Mouse (Mus musculus): ENCODE measurements around the gene 1700016H13Rik. TPM values are rescaled to one million over a fixed set of nuclear protein-coding genes. Genes with fewer than 3 reads are reported as not detected.

Gene 1700016H13Rik
- total and polyA plus RNA-seq, 3 experiments = 0.23 to 0.40 TPM; not detected in 1

DNA sequence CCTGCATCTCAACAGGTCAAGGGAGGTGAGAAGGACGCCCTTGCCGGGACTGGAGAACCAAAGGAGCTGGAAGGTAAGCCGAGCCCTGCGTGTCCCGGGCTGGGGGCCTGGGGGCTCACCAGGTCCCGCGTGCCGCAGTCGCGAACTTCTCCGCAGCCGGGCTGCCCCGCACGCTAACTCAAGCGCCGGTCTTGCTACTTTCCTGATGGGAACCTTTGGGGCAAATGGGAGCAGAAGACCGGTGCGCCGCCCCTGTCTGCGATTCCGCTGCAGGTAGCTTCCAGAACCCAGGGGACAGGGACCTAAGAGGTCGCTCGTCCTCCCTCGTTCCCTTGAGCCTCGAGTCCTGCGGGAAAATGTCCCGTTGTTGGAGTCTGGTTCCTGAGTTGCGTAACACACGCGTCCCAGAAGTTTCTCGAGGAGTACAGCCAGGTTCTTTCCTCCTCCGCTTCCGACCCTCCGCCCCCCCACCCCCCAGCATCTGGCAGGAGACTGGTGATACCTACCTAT is 36.8 kb upstream of the 1700016H13Rik start:
- Histone ChIP-seq H3K9me3 (replicated peaks; ENCODE audit: insufficient read depth, low read length) (no peaks in the 10 kb centered on the region), H3K9ac (ENCODE audit: control insufficient read depth, low read depth, low read length, poor library complexity, severe bottlenecking) (peak overlapping the region; percentile 61), H3K36me3 (ENCODE audit: control insufficient read depth in 1 of 2, insufficient read depth in 2 of 2, low read length in 2 of 2) (no peaks in the 10 kb centered on the region; a peak in 1 of 4 replicates), H3K27ac (ENCODE audit: control insufficient read depth, low read depth, low read length) (no peak overlapping the region), H3K4me3 (ENCODE audit: control insufficient read depth in 1 of 2, insufficient read depth in 1 of 2, low read depth in 2 of 2, low read length in 2 of 2) (peak overlapping the region; percentile 60 to 72), H3K4me1 (ENCODE audit: control insufficient read depth in 1 of 2, insufficient read depth in 2 of 2, low read length in 2 of 2) (0 out of 4 replicates have a peak, but pooled peaks cover 0 to 4% of the 10 kb centered on the region in 2 experiments), H3K27me3 (ENCODE audit: control insufficient read depth in 1 of 2, insufficient read depth in 2 of 2, low read length in 2 of 2) (peaks cover 0 to 5% of the 10 kb centered on the region in 2 experiments; a peak in 3 of 4 replicates), H3K79me2 (ENCODE audit: control insufficient read depth, insufficient read depth, low read length, poor library complexity) (no peaks in the 10 kb centered on the region)
- DNase-seq (ENCODE audit: low read depth, low spot score) = no peak
- TF ChIP-seq USF1 (IDR thresholded peaks at IDR 0.05; ENCODE audit: low read depth, low read length) (no peak), TCF12 (IDR thresholded peaks at IDR 0.05; ENCODE audit: low read depth, low read length) (no peak), MAZ (IDR thresholded peaks at IDR 0.05; ENCODE audit: low read depth, low read length) (no peak), NRF1 (IDR thresholded peaks at IDR 0.05; ENCODE audit: insufficient read depth, low read depth, low read length, poor library complexity, severe bottlenecking) (no peak), POLR2AphosphoS2 (IDR thresholded peaks at IDR 0.05; ENCODE audit: low read length) (no peak), CHD2 (IDR thresholded peaks at IDR 0.05; ENCODE audit: low read length) (no peak), GABPA (IDR thresholded peaks at IDR 0.05; ENCODE audit: low read depth, low read length) (no peak), ZNF384 (IDR thresholded peaks at IDR 0.05; ENCODE audit: low read depth, low read length) (no peak), NELFE (IDR thresholded peaks at IDR 0.05; ENCODE audit: low read depth, low read length) (no peak), KAT2A (conservative IDR thresholded peaks at IDR 0.05; ENCODE audit: low read depth, low read length) (no peak), RCOR1 (IDR thresholded peaks at IDR 0.05; ENCODE audit: low read depth, low read length) (no peak), MYC (IDR thresholded peaks at IDR 0.05; ENCODE audit: low read depth, low read length) (no peak), RAD21 (IDR thresholded peaks at IDR 0.05; ENCODE audit: low read depth, low read length) (no peak), GATA1 (IDR thresholded peaks at IDR 0.05; ENCODE audit: low read depth, low read length) (no peak)

DNA sequence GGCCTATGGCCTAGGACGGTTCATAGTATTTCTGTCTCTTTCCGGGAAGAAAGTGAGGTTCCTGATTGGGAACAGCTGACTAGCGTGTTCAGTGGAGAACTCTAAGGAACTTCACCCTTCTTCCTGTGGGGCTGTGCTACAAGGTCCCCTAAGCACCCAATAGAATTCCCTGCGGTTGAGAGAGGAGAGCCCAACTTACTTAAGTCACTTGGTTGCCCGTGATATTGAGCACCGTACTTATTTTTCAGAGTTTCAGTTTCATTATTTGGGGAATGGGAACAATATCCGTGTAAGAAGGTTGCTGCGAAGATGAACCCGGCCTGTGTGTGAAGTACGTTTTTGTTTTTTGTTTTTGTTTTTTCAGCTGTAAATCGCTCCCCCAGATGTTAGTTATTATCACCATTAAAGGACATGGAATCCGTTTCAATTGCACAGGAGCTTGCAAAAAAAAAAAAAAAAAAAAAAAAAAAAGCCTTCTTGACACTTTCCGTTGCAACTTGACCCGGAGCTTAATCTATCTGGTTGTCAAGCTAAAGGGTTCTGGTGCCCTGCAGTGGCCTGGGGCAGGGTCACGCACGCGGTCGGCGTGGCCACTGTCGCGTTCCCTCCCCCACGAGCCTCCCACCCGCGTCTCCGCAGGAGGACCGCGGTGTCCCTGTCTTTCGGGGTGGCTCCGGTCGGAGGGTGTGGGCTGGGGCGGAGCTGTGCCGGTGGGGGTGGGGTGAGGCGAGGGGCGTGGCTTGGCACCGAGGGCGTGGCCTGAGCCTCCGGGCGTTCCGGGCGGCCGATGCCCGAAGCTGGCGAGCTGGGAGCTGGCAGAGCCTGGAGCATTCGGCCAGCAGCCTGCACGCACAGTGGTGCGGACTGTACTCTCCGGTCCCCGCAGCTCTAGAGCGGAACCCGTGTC is 36.1 kb upstream of the 1700016H13Rik start, which contains the start of gene Aff1:
Aff1 (plus strand) TSS at position 751 of the 907 bp plus-strand sequence.
- Histone ChIP-seq H3K9me3 (replicated peaks; ENCODE audit: insufficient read depth, low read length) (no peaks in the 10 kb centered on the region), H3K9ac (ENCODE audit: control insufficient read depth, low read depth, low read length, poor library complexity, severe bottlenecking) (peak within 1 kb of the TSS; percentile 70), H3K4me3 (ENCODE audit: control insufficient read depth in 1 of 2, insufficient read depth in 1 of 2, low read depth in 2 of 2, low read length in 2 of 2) (peak within 1 kb of the TSS; percentile 60 to 72), H3K79me2 (ENCODE audit: control insufficient read depth, insufficient read depth, low read length, poor library complexity) (no peaks in the 10 kb centered on the region), H3K27me3 (ENCODE audit: control insufficient read depth in 1 of 2, insufficient read depth in 2 of 2, low read length in 2 of 2) (peaks cover 0 to 5% of the 10 kb centered on the region in 2 experiments; a peak in 3 of 4 replicates), H3K27ac (ENCODE audit: control insufficient read depth, low read depth, low read length) (peak within 1 kb of the TSS; percentile 63), H3K4me1 (ENCODE audit: control insufficient read depth in 1 of 2, insufficient read depth in 2 of 2, low read length in 2 of 2) (0 out of 4 replicates have a peak, but pooled peaks cover 0 to 4% of the 10 kb centered on the region in 2 experiments), H3K36me3 (ENCODE audit: control insufficient read depth in 1 of 2, insufficient read depth in 2 of 2, low read length in 2 of 2) (no peaks in the 10 kb centered on the region; a peak in 1 of 4 replicates)
- DNase-seq (ENCODE audit: low read depth, low spot score) = peak; percentile 89
- TF ChIP-seq GABPA (IDR thresholded peaks at IDR 0.05; ENCODE audit: low read depth, low read length) (no peak), MAZ (IDR thresholded peaks at IDR 0.05; ENCODE audit: low read depth, low read length) (no peak), MAX (IDR thresholded peaks at IDR 0.05; ENCODE audit: low read length) (peak; percentile 49), ZC3H11A (IDR thresholded peaks at IDR 0.05; ENCODE audit: low read depth, low read length) (no peak), GATA1 (IDR thresholded peaks at IDR 0.05; ENCODE audit: low read depth, low read length) (no peak), BHLHE40 (IDR thresholded peaks at IDR 0.05; ENCODE audit: borderline replicate concordance, low read depth, low read length) (no peak), E2F4 (IDR thresholded peaks at IDR 0.05; ENCODE audit: borderline replicate concordance, low read depth, low read length) (no peak), POLR2A (IDR thresholded peaks at IDR 0.05; ENCODE audit: control insufficient read depth in 1 of 2, insufficient read depth in 1 of 2, low read depth in 1 of 2, low read length in 2 of 2, poor library complexity in 1 of 2) (peak in 1 of 2 experiments; percentile 35; a peak in 1 of 4 replicates), POLR2AphosphoS5 (IDR thresholded peaks at IDR 0.05; ENCODE audit: borderline replicate concordance, low read depth, low read length) (no peak), HCFC1 (IDR thresholded peaks at IDR 0.05; ENCODE audit: low read depth, low read length) (peak; percentile 69; the same call in 1 of the 2 replicates), NELFE (IDR thresholded peaks at IDR 0.05; ENCODE audit: low read depth, low read length) (peak; percentile 36; the same call in 1 of the 2 replicates), USF1 (IDR thresholded peaks at IDR 0.05; ENCODE audit: low read depth, low read length) (no peak), RCOR1 (IDR thresholded peaks at IDR 0.05; ENCODE audit: low read depth, low read length) (no peak), SIN3A (IDR thresholded peaks at IDR 0.05; ENCODE audit: low read length) (peak; percentile 77), MXI1 (IDR thresholded peaks at IDR 0.05; ENCODE audit: low read depth, low read length) (peak; percentile 68), ZNF384 (IDR thresholded peaks at IDR 0.05; ENCODE audit: low read depth, low read length) (peak; percentile 99), ZMIZ1 (IDR thresholded peaks at IDR 0.05; ENCODE audit: low read depth, low read length) (no peak), MYC (IDR thresholded peaks at IDR 0.05; ENCODE audit: low read depth, low read length) (peak; percentile 72; the same call in 1 of the 2 replicates), RAD21 (IDR thresholded peaks at IDR 0.05; ENCODE audit: low read depth, low read length) (no peak), TCF12 (IDR thresholded peaks at IDR 0.05; ENCODE audit: low read depth, low read length) (0 out of 2 replicates have a peak, but pooled peaks have one; percentile 22), CHD1 (IDR thresholded peaks at IDR 0.05; ENCODE audit: low read depth, low read length) (peak; percentile 59; the same call in 1 of the 2 replicates), NRF1 (IDR thresholded peaks at IDR 0.05; ENCODE audit: insufficient read depth, low read depth, low read length, poor library complexity, severe bottlenecking) (no peak), MAFK (IDR thresholded peaks at IDR 0.05; ENCODE audit: borderline replicate concordance, low read depth, low read length) (no peak)
